Mouse (Mus musculus) 3T3-L1 (cell line): ENCODE measurements around the gene Il4.

ENCODE experiments used
- DNase-seq: peaks from one replicate; pipeline ENCODE4 v3.0.0-alpha.2; 2015; ENCODE audit warnings: low read depth, low spot score

Il4 gene

DNA sequence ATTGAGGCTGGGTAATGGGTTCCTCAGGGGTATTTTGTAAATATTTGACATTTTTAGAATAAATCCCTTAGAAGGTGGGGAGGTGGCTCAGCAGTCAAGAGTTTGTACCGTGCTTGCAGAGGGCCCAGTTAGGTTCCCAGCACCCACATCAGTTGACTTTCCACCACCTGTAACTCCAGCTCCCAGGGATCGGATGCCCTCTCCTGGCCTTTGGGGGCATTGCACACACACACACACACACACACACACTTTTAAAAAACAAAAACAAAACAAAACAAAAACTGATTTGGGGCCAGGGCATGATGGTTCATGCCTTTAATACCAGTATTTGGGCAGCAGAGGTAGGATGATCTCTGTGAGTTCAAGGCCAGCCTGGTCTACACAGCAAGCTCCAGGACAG is 5.7 kb upstream of the Il4 start:
- no peak for DNase-seq

- DNase-seq, result no peak
These were observed 5.1 kb upstream of the Il4 start for GRCm38 (mm10) chr11:53623573-53623972.

DNA sequence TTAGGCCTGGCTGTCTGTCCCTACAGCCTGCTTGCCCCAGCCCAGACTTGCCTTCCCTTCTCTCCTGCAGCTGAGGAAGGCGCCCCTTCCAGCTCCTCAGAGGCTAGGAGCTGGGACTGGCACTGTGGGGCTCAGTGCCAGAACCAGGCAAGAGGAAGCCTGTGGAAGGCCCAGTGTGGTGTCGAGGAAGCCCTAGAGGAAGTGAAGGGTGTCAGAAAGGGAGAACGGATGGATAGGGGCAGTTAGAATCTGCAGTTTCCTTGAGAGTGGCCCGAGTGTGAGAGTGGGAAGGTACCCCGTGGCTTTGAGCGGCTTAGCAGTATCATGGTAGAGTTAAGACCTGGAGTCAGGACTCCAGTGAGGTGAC is 4.0 kb upstream of the Il4 start:
- DNase-seq, result no peak

DNA sequence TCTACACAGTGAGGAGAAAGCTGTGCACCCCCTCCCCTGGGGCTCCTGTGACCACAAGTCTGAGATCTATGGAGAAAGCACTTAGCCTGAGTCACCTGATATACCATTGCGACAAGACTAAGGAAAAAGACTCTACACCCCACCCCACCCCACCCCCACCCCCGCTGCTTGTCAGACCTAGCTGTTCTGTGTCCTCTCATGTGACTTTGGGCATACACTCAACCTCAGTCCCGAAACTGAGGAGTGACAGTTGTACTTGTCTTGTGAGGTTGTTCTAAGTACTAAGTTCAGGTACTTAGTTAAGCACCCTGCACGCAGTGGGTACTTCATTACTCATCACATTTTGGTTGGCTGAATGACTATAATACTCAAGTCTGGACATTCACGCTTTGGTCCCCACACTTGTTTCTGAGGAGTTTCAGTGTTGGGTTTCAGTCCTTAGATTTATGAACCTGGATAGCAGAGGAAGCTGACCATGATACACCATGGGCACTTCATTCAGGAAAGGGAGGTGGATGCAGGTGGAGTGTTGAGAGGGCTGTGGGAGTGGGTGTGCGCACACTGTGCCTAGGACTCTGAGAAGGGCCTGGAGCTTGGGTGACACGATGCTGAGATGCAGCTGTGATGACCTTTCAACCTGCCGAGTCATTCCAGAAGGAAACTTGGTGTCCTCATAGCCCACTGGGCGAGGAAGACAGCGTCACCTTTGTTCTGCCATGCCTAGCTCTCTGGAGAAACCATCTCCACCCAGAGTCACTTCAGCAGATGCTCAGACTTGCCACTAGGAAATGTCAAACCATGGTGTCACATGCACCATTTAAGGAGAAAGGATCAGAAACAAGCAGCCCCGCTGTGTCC is 3.3 kb upstream of the Il4 start:
- peak; percentile 6 for DNase-seq

DNA sequence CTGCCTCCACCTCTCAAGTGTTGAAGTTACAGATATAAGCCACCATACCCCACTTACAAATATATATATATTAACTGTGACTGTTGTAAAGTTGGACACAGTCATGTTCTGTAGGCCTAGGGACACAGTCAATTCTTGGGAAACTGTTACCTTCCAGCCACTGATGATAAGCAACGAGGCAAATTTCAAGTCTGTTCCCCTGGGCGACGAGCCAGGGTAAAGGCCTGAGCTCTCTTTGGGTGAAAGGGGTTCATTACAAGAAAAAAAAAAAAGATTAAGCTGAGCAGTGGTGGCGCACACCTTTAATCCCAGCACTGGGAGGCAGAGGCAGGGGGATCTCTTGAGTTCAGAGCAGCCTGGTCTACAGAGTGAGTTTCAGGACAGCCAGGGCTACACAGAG is 1.6 kb upstream of the Il4 start:
- no peak for DNase-seq

DNA sequence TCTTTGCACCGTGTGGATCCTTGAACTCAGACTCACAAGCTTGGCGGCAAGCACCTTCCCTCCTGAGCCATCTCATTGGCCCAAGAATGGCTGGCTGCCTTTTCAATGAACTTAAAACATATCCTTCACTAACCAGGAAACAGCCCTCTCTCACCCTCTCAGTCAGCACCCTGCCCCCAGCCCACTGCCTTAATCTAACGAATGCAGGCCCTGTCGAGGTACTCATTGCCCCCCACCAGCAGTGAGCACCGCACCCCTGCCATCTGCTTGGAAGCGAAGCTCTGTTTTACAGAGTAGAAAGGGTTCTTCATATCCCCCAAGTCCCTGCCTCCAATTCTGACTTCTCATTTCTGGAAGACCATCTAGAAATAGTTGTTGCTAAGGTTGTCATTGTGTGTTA is 959 bp upstream of the Il4 start:
- DNase-seq, result no peak

GRCm38 (mm10) chr11:53617562-53618109 is 833 bp downstream of the Il4 start:
- no peak for DNase-seq

DNA sequence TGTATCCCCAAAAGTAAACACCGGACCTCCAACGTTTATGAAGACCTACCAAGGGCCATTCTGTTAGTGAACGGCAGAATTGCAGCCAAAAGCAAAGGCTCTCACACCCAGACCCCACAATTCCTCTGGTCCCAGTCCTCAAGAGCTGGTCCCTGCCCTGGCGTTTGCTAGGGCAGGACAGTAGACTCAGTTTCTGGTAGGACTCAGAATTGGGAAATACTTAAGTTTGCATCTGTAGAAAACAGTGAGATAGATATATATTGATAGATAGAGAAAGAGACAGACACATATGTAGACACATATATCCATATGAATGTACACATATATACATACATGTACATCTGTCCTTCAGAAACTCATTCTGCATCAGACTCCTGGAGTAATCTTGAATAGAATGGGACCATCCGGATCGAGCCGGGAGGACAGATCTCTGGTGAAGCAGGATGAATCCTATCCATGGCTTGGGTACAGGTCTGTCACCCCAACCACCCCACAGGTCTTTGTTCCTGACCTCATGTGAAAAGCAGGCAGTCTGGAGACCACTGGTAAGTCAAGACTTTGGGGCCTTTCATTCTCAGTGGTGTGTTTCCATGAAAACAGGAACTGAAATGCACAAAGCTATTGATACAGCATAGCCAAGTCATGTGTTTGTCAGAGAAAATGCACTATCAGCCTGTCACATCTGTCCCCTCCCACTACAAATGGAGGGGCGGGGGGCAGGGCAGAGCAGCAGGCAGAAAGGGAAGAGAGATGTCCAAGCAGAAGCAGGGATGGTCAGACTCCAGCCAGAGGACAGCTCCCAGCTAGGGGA is 1.5 kb downstream of the Il4 start:
- no peak for DNase-seq

- DNase-seq, result no peak
These were observed 2.9 kb downstream of the Il4 start for GRCm38 (mm10) chr11:53615575-53615974.

- DNase-seq, result no peak
These were observed 3.3 kb downstream of the Il4 start for GRCm38 (mm10) chr11:53615172-53615571.

- DNase-seq, result no peak
These were observed 8.8 kb downstream of the Il4 start for GRCm38 (mm10) chr11:53609672-53610071.

DNA sequence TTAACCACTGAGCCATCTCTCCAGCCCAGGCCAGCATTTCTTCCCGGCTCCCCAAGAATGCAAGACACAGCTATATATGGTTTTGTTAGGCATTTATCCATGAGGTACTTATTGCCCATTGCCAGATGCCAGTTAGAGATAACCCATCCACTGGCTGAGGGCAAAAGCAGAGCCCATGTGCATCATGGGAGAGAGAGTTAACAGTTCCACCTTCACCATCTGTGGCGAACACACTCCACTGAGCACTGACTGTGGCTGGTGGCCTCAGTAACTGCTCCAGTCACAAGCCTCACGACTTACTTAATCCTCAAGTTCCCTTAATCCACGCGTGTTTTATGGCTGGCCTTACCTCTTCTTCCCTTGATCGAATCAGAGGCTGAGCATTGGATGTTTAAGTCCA is 9.2 kb downstream of the Il4 start:
- DNase-seq, result no peak

DNA sequence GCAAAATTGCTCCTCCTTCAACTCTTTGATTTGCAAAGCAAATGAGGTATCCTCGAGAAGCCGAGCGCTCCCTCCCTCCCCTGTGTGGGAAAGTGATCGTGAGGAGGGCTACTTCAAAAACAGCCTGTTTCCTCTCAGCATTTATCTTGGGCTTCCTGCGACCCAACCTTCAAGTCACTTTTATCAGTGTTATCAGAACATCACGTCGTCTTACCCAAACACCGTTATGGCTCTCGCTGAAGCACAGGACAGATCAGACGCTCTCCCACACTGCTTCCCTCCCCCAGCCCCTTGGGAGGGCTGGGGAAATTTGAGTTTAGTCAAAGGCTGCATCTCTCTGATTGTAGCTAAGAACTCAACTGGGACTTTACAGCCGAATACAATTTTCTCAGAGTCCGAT is 12.9 kb downstream of the Il4 start:
- no peak for DNase-seq

DNA sequence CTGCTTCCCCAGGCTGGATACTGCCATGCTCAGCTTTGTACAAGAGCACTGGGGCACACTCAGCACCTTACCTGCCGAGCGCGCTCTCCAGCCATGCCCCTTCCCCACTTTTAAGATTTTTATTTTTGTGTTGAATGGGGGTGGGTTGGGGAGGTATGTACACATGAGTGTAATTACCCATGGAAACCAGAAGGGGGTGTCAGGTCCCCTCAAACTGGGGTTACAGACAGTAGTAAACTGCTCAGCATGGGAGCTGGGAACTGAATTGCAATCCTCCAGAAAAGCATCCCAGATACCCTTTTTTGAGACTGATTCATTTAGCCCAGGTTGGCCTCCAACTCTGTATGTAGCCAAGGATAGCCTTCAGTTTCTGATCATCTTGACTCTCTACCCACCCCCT is 13.5 kb downstream of the Il4 start:
- DNase-seq, result peak; percentile 6

DNA sequence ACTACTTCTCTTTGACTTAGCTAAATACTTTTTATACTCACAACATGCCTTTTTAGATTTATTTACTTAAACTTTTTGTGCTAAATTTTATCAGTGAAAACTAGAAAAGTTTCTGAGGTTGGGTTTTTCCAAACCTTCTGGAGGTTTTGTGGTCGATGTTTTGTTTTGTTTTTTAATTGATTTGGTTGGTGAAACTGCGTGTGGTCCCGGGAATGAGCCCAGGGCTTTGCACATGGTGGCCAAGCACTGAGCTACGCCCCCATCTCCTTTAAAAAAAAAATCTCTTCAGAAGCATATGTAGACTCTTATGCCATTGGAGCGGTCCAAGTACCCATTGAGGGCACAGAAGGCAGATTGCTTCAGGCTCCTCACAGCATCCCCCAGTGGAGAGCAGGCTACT is 27.4 kb downstream of the Il4 start:
- DNase-seq, result no peak

- DNase-seq, result peak; percentile 32
These were observed 28.1 kb downstream of the Il4 start for GRCm38 (mm10) chr11:53590368-53590768.

GRCm38 (mm10) chr11:53588279-53588678 is 30.2 kb downstream of the Il4 start:
- DNase-seq, result no peak

DNA sequence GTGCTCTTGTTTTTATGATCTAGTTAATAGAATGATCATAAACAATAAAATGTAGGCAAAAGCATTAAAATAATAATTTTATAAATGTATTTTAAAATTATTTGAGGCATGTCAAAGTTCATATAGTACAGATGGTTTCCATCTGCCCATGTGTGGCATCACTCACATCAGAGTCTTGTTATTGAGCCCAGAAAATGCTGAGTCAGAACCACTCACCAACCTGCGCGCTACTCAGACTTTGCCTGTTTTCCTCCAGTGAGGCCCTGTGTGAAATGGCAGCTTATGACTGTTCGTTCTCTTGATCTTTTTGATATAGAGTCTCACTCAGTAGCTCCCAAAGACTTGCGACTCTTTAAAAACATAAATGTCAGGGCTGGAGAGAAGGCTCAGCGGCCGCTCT is 33.0 kb downstream of the Il4 start:
- DNase-seq, result no peak

DNA sequence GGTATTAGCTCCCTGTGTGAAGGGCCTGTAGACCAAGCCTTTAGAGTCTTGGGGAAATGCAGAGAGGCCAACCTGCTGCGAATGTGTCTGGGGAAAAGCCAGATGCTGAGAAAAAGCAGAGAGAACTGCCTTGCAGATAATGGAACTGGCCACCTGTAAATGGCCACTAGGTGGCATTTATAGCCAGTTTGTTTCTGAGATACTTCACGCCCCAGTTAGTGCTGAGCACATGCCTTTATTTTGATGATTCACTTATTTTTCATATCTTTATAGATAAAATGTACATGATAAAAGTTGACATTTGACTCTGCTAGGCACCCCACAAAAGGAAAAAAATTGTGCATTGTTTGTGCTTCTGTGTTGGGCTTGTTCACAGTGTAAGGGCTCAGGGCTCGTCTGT is 33.6 kb downstream of the Il4 start:
- DNase-seq, result peak; percentile 64

DNA sequence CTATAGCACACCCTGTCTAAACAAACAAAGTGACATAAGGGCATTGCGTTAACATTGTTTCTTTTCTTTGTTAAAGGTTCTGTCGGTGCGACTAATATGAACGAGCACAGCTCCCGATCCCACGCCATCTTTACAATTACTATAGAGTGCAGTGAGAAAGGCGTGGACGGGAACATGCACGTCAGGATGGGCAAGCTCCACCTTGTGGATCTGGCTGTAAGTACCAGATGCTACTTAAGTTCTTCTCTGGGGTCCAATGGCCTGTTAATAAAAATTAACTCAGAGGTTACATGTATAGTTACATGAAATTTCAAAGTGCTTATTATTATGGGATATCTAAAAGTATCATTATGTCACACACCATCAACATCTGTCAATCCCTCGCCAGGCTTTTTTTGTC is 35.3 kb downstream of the Il4 start:
- DNase-seq, result no peak

GRCm38 (mm10) chr11:53580562-53580961 is 37.9 kb downstream of the Il4 start:
- no peak for DNase-seq

DNA sequence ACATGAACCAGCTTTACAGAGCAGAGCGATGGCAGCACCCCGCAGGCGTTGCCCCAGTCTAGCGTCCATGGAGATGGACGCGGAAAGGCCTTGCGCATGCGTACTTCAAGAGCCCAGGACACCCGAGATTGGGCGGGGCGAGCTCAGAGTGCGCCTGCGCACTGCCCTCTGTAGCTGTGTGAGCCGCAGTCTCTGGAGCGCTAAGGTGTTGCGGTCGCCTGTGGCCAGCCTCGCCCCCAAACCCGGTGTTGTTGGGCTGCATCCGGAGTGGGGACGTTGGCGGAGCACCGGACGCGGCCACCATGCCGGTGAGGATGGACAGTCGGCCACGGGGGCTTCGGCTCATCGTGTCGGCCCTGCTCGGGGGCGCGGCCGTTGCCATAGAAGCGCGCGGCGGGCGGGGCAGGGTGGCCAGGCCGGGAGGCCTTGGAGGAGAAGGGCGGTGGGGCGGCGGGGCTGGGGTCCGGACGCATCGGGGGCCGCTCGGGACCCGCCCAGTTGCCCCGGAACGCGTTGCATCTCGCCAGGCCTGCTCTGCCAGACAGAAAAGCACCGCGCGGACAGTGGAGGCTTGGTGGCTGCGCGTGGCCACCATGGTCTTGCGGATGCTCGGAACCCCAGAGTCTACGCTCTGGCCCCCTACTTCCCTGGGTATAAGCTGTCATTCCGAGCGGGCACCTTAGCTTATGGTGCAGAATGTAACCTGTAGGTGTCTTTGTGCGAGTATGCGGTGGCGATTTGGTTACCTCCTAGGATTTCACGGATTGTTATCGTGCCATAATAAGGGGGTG is 51.0 kb downstream of the Il4 start, which contains the start of gene Kif3a:
Gene Kif3a, plus strand, starts transcription at position 156 of the 791 bp plus-strand sequence.
- peak; percentile 97 for DNase-seq
